Mouse (Mus musculus): ENCODE measurements around the gene Mrps21. TPM values are rescaled to one million over a fixed set of nuclear protein-coding genes. Genes with fewer than 3 reads are reported as not detected.

Mrps21 gene
- polyA plus RNA-seq, 1 experiment from 2014 or later = 346 TPM

DNA sequence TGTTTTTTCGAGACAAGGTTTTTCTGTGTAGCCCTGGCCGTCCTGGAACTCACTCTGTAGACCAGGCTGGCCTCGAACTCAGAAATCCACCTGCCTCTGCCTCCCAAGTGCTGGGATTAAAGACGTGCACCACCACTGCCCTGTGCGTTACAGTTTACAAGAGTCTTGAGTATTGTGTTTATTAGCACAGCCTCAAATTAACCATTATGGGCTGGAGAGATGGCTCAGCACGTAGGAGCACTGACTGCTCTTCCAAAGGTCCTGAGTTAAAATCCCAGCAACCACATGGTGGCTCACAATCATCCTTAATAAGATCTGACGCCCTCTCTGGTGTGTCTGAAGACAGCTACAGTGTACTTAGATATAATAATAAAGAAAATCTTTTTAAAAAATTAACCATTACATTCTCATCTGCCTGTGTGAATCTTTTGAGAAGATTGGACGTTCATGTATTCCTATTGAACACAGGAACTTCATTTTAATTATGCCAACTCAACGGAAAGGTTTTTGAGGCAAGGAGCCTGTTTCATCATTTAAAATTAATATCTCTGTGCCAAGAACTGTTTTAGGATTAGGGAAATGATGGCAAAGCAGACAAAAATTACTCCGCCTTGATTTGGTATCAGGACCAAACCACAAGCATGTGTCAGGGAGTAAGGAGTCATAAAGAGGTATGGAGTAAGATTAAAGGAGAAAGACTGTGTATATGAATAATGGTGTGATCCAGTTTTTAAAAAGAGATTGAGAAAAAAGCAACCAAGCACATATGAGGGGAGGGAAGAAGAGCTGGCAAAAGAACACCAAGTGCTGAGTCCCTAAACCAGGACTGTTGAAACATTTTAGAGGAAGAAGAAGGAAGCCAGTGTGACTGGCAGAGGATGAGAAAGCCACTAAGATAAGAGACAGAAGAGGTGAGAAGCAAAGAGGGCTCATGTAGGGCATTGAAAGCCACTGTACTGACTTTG lies 51.0 kb downstream of the Mrps21 start:
- no peaks in the 10 kb centered on the region for H3K36me3 ChIP-seq
- H3K9me3 ChIP-seq = no peaks in the 10 kb centered on the region
- peak; percentile 9; the same call in 1 of the 2 replicates for ATAC-seq
- peaks cover 3% of the 10 kb centered on the region; the same call in 1 of the 2 replicates for H3K4me1 ChIP-seq (replicated peaks)
- 33% methylated on average over 10 of the region's 10 CpGs for WGBS
- H3K4me2 ChIP-seq (replicated peaks) = peak overlapping the region; percentile 60
- peak overlapping the region; percentile 75 for H3K4me3 ChIP-seq (replicated peaks)
- no peaks in the 10 kb centered on the region for H3K27me3 ChIP-seq (replicated peaks)
- peak overlapping the region; percentile 79; the same call in 1 of the 2 replicates for H3K9ac ChIP-seq
- H3K27ac ChIP-seq = peak overlapping the region; percentile 97

- Histone ChIP-seq H3K4me1 (replicated peaks) (peaks cover 3% of the 10 kb centered on the region; the same call in 1 of the 2 replicates), H3K4me3 (replicated peaks) (peak overlapping the region; percentile 75), H3K4me2 (replicated peaks) (peak overlapping the region; percentile 60), H3K27ac (peak overlapping the region; percentile 97), H3K9me3 (no peaks in the 10 kb centered on the region), H3K27me3 (replicated peaks) (no peaks in the 10 kb centered on the region), H3K9ac (peak overlapping the region; percentile 79), H3K36me3 (no peaks in the 10 kb centered on the region)
- ATAC-seq = peak; percentile 97
- WGBS = under 1% methylated on average over 49 of the region's 49 CpGs
Observed at GRCm38 (mm10) chr3:95819351-95819985, 51.9 kb downstream of the Mrps21 start.

GRCm38 (mm10) chr3:95818571-95819288 lies 52.6 kb downstream of the Mrps21 start, which contains the start of gene Rprd2:
TSS of gene Rprd2 (minus strand) at chr3:95818863.
- Histone ChIP-seq H3K27ac (peak within 1 kb of the TSS; percentile 100), H3K4me1 (replicated peaks) (peaks cover 3% of the 10 kb centered on the region; the same call in 1 of the 2 replicates), H3K4me3 (replicated peaks) (peak within 1 kb of the TSS; percentile 75), H3K36me3 (no peaks in the 10 kb centered on the region), H3K9ac (peak within 1 kb of the TSS; percentile 98), H3K4me2 (replicated peaks) (peak within 1 kb of the TSS; percentile 60), H3K27me3 (replicated peaks) (no peaks in the 10 kb centered on the region), H3K9me3 (no peaks in the 10 kb centered on the region)
- WGBS = under 1% methylated on average over 60 of the region's 60 CpGs
- peak; percentile 67 for ATAC-seq

DNA sequence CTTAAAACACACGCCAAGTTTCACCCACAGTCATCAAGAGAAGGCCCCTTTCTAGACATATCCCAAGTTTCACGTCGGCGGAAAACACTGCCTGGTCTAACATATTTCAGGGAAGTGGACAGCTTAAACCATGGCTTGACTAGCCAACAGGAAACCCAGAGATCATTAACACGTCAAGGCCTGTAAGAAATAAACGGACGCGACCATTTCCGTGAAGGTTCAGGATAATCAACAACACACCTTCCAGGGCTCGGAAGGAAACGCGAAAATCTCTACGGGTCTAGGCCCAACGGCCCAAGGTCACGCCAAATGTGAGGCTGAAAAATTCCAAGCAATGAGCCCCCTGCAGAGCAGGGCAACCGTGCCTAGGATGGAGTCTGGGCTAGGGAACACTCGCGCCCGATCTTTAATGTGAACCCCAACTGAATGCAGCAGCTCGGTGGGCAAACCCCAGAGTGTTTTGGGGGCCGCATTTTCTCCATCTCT lies 53.2 kb downstream of the Mrps21 start:
- no peaks in the 10 kb centered on the region for H3K27me3 ChIP-seq (replicated peaks)
- H3K9me3 ChIP-seq = no peaks in the 10 kb centered on the region
- ATAC-seq = peak; percentile 17; the same call in 1 of the 2 replicates
- peak overlapping the region; percentile 75 for H3K4me3 ChIP-seq (replicated peaks)
- peaks cover 3% of the 10 kb centered on the region; the same call in 1 of the 2 replicates for H3K4me1 ChIP-seq (replicated peaks)
- peak overlapping the region; percentile 100 for H3K27ac ChIP-seq
- H3K9ac ChIP-seq = peak overlapping the region; percentile 98
- H3K36me3 ChIP-seq = no peaks in the 10 kb centered on the region
- peak overlapping the region; percentile 52 for H3K4me2 ChIP-seq (replicated peaks)
- under 1% methylated on average over 21 of the region's 21 CpGs for WGBS

- 88% methylated on average over 3 of the region's 3 CpGs for WGBS
- no peak overlapping the region for H3K27ac ChIP-seq
- H3K9me3 ChIP-seq = no peaks in the 10 kb centered on the region
- H3K4me2 ChIP-seq (replicated peaks) = 0 out of 2 replicates have a peak overlapping the region, but pooled peaks have one; percentile 23
- peaks cover 3% of the 10 kb centered on the region; the same call in 1 of the 2 replicates for H3K4me1 ChIP-seq (replicated peaks)
- no peak for ATAC-seq
- H3K36me3 ChIP-seq = no peaks in the 10 kb centered on the region
- no peaks in the 10 kb centered on the region for H3K27me3 ChIP-seq (replicated peaks)
- no peak overlapping the region for H3K9ac ChIP-seq
- H3K4me3 ChIP-seq (replicated peaks) = no peak overlapping the region
Observed at GRCm38 (mm10) chr3:95816681-95817080, 54.6 kb downstream of the Mrps21 start.

Other genes with a start within 250 kb of the Mrps21 start
- gene Ensa, start 246.5 kb downstream of the Mrps21 start, polyA plus RNA-seq (2015; fragmentation: Nextera tagmentation; extraction: Ambion mirVana) = 65.1 and 69.0 TPM in 2 replicates
- gene Mcl1, start 212.7 kb downstream of the Mrps21 start, polyA plus RNA-seq (2015; fragmentation: Nextera tagmentation; extraction: Ambion mirVana) = 50.5 and 52.3 TPM in 2 replicates
- gene Adamtsl4, start 183.6 kb downstream of the Mrps21 start, polyA plus RNA-seq (2015; fragmentation: Nextera tagmentation; extraction: Ambion mirVana) = 2.3 and 3.0 TPM in 2 replicates
- 20.2 and 20.9 TPM in 2 replicates for gene Ecm1, start 131.9 kb downstream of the Mrps21 start, polyA plus RNA-seq (2015; fragmentation: Nextera tagmentation; extraction: Ambion mirVana)
- gene Tars2, start 111.3 kb downstream of the Mrps21 start, polyA plus RNA-seq (2015; fragmentation: Nextera tagmentation; extraction: Ambion mirVana) = 54.4 and 54.5 TPM in 2 replicates
- gene Rprd2, start 52.7 kb downstream of the Mrps21 start, polyA plus RNA-seq (2015; fragmentation: Nextera tagmentation; extraction: Ambion mirVana) = 16.9 and 18.3 TPM in 2 replicates
- 44.2 and 44.9 TPM in 2 replicates for gene Prpf3, start 15.6 kb downstream of the Mrps21 start, polyA plus RNA-seq (2015; fragmentation: Nextera tagmentation; extraction: Ambion mirVana)
- 5.6 and 5.8 TPM in 2 replicates for gene Ciart, start 10.7 kb upstream of the Mrps21 start, polyA plus RNA-seq (2015; fragmentation: Nextera tagmentation; extraction: Ambion mirVana)
- gene BC028528, start 20.5 kb upstream of the Mrps21 start, polyA plus RNA-seq (2015; fragmentation: Nextera tagmentation; extraction: Ambion mirVana) = 21.3 and 22.9 TPM in 2 replicates
- 38.3 and 38.8 TPM in 2 replicates for gene Aph1a, start 22.4 kb upstream of the Mrps21 start, polyA plus RNA-seq (2015; fragmentation: Nextera tagmentation; extraction: Ambion mirVana)
- 1.5 and 1.9 TPM in 2 replicates for gene Car14, start 33.2 kb upstream of the Mrps21 start, polyA plus RNA-seq (2015; fragmentation: Nextera tagmentation; extraction: Ambion mirVana)
- gene Anp32e, start 57.7 kb upstream of the Mrps21 start, polyA plus RNA-seq (2015; fragmentation: Nextera tagmentation; extraction: Ambion mirVana) = 149 and 178 TPM in 2 replicates
- 28.0 and 30.1 TPM in 2 replicates for gene Plekho1, start 124.5 kb upstream of the Mrps21 start, polyA plus RNA-seq (2015; fragmentation: Nextera tagmentation; extraction: Ambion mirVana)
- 28.4 and 32.4 TPM in 2 replicates for gene Vps45, start 186.9 kb upstream of the Mrps21 start, polyA plus RNA-seq (2015; fragmentation: Nextera tagmentation; extraction: Ambion mirVana)
- gene Otud7b, start 233.0 kb upstream of the Mrps21 start, polyA plus RNA-seq (2015; fragmentation: Nextera tagmentation; extraction: Ambion mirVana) = 18.7 and 19.8 TPM in 2 replicates